Mouse (Mus musculus): ENCODE data around the gene Ccl9.
A peak's percentile ranks its signal among the peaks of the same experiment; 100 is the strongest.

Gene Ccl9

DNA sequence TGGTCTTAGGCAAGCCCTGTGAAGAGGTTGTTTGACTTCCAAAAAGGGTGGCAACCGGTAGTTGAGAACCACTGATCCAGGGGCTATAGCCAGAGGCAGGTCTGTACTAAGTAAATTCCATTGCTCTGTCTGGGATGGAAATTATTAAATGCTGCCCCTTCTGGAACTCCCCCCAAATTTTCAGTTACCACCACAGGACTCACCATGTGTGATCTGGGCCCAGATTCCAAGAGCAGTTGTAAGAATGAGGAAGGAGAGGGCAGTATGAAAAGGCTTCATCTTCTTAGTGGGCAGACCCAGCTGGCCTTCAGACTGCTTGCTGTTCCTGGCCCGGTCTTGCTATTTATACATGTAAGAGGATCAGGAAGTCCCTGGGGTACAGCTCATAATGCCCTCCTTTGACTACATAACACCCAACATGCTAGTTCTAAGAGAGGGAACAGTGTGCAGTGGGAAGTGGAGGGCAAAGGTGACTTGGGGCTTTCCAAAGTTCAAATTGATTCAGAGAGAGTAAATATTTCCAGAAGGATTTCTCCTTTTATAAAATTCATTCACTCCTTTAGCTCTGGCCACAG lies at the start of gene Ccl9:
TSS of gene Ccl9 (minus strand) at position 451 of the 575 bp plus-strand sequence.
- DNase-seq (ENCODE audit: low spot score): peak; percentile 31

DNA sequence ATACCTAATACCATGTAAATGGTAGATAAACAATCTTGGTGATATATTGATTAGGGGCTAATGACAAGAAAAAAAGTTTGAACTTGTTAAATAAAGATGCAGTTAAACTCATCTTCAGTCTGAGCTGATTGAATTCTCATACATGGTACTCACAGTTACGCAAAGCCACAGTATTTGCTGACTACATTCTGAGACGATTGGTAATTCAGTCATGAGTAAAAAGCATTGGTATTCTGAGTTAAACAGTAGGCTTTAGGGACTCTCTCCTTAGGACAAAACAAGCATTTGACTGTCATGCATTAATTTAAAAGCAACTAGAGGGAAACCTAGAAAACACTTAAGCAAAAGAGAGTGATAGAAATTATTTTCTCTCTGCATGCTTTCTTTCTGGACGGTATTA lies 45.1 kb upstream of the Ccl9 start:
- DNase-seq (ENCODE audit: low spot score): no peak

DNA sequence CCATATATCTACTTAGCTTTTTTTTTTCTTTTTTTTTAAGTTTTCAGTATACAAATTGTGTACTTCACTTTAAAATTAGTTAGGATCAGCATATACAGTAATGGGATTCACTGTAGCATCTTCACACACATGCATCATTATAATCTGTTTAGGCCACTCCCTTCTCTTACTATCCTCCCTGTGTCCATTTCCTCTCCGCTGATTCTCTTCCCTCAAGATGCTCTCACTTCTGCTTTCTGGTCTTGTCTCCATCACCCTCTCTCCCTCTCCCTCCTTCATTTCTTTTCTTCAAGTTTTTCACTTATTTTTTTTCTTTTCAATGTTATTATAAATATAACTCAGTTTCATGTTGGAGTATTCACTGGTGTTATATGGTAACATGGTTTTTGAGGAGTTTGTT lies 40.6 kb upstream of the Ccl9 start:
- DNase-seq (ENCODE audit: low spot score): no peak

DNA sequence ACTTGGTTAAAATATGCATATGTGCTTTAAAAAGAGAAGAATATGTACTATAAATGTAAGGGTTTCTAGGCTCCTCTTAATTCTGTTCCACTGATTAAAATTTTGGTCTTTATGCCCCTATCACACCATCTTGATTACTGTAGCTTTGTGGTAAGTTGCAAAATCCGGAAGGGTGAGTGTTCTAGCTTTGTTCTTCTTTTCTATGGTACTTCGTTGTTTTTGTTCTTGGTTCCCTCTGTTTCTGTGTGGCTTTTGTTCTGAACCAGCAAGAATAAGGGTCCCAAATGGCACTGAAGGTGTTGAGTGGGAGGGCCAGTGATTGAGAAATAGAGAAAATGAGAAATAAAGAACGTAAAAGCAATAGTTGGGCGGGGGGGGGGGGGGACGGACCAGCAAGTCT lies 39.8 kb upstream of the Ccl9 start:
- DNase-seq (ENCODE audit: low spot score): no peak

DNA sequence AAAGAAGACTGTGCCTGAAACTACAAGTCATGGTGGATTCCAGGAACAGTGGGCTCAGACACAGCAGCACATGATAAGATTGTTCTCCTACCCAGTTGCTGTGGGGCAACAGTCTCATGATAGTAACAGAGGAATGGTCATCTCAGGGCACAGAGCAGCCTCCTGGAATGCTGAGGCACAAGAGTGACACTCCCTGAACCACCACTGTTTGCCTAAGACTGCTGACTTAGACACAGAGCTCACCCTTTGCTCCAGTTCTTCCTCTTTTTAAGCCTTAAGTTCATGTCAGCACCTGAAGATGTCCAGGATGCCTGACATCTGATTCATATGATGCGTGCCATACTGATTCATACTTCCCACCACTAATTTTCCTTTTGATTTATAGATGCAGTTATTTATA lies 38.1 kb upstream of the Ccl9 start:
- DNase-seq (ENCODE audit: low spot score): no peak

DNA sequence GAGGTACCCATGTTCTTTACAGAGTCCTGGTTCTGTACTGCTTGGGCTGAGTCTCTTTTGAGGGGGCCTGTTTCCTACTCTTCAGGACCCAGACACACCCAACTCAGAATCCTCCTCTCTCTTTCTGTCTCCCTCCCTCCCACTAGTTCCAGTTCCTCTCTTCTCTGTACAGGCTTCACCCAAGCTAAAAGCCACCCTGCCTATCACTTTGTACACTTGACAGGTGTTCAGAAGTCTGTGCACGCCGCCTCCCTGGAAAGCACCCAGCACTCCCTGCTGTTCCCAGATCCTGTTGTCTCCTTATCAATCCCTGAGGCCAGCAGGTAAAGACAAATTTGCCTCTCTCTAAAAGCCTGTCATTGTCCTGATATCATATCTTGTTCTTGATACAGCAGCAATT lies 32.5 kb upstream of the Ccl9 start:
- no peak for DNase-seq (ENCODE audit: low spot score)

DNA sequence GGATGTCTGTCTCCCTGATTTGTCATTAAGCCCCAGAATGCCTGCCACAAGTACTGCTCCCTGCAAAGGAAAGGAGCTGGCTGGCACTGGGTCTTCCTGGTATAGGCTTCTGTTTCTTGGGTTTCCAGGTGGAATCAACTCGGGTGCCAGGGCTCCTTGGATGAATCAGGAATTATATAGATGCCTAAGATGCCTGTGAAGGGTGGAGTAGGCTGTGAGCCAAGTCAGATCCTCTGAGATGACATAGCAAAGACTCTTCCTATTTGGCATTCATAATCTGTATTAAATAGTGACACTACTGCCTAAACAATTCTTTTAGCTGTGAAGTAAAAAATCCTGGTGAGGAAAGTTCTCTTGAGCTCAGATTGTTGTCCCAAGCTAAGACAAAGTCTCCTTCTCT lies 28.0 kb upstream of the Ccl9 start:
- DNase-seq (ENCODE audit: low spot score): no peak

DNA sequence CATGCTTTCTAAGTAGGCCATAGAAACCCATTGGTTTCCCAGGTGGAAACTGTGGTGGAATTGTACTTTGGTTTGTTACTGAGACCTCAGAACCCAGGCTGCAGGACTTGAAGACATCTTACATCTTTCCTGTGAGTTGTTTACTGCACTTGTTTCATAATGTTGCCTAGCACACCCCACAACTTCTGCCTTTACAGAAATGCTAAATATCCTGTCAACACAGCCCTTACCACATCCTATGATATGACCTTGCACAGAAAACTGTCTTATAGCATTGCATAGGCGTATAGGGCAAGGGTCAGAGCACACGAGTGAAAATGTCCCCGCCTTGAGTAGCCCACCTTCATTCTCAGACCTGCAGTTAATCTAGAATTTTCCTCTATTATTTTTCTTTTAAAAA lies 27.1 kb upstream of the Ccl9 start:
- DNase-seq (ENCODE audit: low spot score): no peak

DNA sequence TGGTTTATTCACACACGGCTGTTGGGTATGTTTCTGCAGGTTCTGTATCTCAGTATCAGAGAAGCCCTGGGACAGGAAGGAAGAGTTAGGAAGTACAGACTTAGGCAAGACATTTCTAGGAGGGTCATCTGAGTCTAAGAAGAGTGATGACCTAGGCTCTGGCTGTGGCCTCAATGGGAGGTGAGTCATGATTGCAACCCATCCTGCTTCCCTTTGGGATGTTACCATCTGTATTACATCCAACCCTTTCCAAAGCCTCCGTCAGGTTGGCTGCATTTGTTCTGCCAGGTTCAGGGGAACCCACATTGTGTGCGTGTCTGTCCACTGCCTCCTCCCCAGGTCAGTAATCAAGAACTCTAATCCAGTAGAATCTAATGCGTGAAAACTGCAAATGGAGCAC lies 26.3 kb upstream of the Ccl9 start:
- DNase-seq (ENCODE audit: low spot score): no peak

DNA sequence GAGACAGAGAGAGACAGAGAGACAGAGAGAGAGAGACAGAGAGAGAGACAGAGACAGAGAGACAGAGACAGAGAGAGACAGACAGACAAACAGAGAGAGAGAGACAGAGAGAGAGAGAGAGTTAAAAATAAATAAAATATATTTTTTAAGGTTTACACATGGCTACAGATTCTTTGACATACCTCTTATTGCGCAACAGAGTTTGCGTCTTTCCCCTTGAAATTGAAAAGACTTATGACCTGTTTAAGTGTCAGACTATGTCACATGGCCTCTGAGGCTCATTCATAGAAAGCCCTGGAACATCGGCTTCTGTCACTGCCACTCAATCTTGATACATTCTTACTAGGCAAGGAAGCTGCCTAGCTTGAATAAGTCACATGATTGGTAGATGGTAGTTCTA lies 25.0 kb upstream of the Ccl9 start:
- DNase-seq (ENCODE audit: low spot score): no peak

DNA sequence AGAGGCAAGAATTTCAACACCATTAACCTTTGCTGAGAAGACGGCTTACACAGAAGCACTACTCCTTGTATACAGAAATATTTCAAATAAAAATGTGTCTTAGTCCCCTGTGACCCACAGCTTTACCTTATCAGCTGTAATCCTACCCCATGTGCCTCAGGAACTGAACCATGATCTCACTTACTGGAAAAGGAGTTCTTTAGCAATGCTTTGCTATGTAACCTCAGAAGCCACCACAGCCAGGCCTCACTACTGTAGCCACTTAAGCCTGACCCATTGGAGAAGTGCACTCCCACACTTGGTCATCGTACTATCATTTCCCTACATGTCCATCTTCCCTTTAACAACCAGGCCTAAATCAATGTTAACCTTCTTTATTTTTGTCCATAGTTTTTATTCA lies 22.1 kb upstream of the Ccl9 start:
- no peak for DNase-seq (ENCODE audit: low spot score)

DNA sequence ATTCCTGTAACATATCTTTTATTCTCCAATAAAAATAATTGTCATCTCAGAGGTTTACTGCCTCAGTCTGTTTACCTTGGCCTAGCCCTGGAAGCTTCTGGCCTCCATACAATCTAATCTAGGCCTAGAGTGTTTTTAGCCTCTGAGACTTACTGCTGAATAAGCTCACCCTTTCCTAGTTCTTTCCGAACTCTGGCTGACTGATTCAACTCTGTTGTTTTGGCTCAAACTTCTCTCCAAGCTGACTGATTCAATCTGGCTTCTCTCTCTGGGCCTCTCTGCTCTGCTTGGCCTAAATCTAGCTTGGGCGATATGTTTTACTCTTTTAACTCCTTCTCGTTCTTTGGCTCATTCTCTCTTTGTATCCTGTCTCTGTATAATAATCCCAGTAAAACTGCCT lies 20.6 kb upstream of the Ccl9 start:
- no peak for DNase-seq (ENCODE audit: low spot score)

DNA sequence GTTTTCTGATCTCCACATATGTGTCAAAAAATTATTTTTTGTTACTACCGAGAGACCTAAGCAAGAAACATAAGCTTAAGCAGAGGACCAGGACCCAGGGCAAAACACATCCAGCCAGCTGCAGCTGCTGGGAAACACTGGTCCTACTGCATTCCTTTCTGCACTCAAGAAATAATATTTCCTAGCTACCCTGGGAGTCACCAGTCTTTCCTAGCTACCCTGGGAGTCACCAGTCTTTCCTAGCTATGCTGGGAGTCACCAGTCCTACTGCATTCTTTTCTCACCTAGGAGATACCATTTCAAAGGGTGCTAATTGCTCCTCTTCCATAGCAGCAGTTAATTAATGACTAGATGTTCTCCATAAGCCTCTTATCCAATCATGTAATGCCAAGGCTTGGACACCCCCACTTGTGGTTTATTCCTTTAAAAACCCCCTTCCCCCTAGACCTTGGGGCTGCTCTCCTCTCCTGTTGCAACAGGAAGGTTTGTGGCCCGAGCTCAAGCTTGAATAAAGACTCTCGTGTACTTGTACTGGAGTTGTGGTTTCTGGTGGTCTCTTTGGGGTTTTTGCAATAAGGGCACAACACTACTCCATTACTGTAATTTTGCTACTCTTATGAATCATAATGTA lies 19.9 kb upstream of the Ccl9 start:
- DNase-seq (ENCODE audit: low spot score): no peak

DNA sequence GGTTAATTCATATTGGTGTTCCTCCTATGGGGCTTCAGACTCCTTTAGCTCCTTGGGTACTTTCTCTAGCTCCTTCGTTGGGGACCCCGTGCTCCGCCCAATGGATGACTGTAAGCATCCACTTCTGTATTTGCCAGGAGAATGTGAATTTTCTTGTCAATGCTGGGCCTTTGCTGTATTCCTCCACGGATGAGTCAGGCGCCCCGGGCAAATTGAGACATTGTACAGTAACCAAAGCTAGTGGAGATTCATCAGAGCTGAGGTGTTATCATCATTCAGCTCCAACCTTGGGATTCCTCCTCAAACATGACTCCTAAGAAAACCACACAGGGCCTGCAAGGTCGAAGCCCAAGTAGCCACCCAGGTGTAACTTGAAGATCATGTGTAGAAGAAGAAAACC lies 19.4 kb upstream of the Ccl9 start:
- DNase-seq (ENCODE audit: low spot score): no peak

DNA sequence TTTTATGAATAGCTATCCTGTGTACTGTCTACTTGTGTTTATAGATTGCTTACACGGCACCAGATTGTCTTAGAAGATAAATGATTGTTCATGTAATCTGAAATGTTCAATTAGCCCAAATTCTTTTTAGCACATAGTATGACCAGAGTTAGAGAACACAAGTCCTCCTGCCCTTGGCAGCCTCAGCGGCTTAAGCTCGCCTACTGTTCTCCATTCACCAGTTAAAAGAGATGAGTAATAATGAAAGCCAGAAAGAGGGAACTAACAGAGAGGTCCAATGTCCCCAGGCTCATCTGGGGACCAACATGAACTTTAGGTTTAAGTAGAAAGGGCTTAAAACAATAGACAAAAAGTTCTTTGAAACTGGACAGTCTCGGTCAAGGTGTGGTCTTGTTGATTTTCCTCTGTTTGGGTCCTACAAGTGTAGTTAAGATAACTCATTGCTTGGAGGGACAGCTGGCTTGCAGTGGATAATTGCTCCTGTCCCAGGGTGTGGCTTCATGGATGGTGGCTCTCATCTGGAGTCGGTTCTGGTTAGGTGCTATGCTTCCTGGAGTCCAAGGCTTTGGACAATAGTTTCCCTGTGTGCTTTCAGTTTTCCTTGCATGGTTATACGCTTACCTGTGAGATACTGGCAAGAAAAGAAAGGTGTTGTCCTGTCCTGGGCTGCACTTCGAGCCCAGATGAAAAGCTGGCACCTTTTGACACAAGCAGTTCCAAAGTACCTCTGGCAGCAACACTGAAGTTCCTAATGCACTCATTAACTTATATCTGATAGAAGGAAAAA lies 17.4 kb upstream of the Ccl9 start:
- DNase-seq (ENCODE audit: low spot score): no peak

DNA sequence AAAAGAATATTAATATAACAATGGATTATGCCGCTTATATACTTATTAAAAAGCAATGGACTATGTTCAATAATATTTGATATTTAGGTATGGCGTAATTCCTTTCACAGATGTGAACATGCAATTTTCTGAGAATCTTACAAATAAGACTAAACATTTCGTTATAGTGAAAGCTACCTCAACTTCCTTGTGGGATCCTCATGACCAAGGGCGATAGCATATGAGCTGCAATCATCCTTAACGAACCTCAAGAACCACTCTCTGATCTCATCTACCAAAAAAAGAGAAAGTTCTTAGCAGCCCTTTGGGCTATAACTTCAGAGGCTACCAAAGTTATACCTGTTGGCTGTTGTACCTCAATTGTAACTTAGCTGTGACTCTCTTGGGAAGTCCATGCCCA lies 15.0 kb upstream of the Ccl9 start:
- DNase-seq (ENCODE audit: low spot score): no peak

DNA sequence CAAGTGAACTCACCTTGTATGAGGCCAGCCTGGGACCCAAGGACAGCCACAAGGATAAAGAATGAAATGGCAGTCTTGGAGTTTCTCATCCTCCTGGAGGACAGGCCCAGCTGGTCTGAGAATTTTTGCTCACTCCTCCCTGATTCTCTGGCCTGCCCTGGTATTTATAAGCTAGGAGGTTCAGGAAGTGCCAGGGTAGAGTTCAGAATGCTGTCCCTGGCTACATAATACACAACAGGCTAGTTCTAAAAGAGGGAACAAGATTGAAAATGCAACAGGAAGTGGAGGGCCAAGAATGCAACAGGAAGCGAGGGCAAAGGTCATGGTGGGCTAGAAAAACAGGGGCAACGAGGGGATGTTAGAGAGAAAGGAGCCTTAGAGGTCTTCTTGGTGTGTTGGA lies 14.4 kb upstream of the Ccl9 start, which contains the start of gene Ccl6:
TSS of gene Ccl6 (minus strand) at position 235 of the 400 bp plus-strand sequence.
- DNase-seq (ENCODE audit: low spot score): peak; percentile 42

DNA sequence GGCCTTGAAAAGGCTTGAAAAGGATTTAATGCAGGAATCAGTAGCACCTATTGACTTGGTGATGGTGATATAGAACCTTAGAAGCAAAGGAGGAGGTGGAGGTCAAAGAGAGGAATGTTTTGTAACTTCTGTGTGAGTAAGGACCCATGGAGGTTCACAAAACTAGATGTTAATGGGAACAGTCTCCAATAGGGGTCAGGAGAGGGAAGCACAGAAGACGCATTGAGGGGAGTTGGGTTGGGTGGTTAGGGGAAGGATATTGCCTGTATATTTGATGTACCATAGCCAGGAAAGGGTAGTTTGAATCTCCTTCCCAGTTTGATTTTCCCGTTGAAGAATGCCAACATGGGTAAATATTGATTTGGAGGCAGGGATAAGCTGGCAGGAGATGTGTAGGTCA lies 5.8 kb upstream of the Ccl9 start:
- no peak for DNase-seq (ENCODE audit: low spot score)

DNA sequence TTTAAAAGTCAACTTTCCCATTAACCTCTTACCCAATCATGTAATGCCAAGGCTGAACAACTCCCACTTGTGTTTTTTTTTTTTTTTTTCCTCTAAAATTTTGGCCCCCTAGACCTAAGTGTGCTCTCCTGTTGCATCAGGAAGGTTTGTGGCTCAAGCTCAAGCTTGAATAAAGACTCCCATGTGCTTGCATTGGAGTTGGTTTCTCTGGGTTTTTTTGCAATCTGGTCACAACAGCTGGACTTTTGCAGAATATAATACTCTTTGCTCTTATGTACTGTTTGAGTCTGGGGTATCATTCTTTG lies 5.0 kb upstream of the Ccl9 start:
- DNase-seq (ENCODE audit: low spot score): no peak

DNA sequence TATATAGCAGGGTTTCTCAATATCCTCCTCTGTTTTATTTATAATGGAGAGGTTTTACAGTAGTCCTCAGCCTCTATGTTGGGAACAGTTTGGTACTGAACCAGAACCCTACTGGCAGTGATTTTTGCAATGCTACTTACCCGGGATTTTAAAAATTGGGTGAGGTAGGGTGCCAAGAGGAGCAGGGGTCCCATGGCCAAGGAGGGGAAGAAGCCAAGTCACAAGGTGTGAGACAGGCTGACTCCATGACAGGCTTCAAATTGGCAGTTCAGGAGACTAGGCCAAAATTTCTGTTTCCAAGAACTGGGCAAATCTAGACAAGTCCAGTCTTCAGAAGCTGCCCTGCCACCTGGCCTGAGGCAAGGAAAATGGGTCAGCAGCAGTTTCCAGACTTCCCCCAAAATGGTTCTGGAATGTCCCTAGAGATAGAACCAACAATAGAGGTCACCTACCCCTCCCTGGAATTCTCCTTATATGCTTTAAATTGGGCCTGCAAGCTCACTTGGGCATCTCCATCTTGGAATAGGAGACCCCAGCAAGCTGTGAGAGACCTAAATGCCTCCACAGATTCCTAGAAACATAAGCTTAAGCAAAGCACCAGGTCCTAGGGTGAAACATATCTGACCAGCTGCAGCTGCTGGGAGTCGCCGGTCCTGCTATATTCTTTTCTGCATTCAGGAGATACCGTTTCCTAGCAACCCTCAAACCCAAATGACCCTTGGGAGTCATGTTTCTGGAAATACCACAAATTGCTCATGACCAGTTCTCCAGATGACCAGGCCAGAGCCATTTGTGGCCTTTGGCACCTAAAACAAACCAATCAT lies 4.4 kb upstream of the Ccl9 start:
- peak; percentile 38 for DNase-seq (ENCODE audit: low spot score)

DNA sequence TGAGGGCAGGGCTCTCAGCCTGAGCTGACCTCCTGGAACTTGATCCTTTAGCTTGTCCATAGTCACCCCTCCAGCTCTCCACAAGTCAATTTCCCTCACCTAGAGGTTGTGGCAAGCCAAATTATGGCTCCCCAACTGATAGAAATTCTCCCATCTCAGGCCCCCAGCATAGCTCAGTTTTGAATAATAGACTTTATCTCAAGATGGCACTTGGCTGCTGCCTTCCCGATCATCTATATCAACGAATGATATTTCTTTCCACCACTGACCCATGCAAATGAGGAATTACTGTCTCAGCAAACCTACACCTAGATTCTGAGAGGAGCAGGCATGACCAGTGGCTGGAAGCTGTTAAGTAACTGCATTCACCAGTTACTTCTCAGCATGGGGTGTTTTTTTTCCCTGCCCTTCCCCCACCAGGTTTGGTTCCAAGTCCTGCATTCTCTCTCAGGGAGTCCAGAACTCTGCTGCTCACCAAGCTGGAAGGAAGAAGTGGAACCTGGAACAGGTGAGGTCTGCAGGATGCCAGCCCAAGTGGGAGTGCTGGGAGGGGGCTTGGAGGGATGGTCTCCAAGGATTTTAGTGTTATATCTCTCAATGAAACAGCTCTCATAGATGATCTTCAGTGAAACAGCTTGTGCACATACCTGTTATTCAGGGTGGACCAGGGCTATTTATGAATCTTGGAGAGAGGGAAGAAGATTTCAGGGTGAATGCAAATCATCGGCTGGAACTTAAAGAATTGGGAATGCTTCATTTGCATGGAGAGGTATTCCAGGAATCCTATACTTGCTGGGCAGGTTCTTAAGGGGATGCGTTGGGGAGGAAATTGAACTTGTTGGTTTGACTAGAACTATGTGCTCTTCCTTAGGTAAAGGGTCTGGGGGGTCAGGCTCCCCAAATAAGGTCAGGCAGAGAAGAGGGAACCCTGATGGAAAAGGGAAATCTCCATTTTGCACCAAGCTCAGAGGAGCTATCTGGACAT lies 3.5 kb upstream of the Ccl9 start:
- no peak for DNase-seq (ENCODE audit: low spot score)
